Mouse (Mus musculus): Measurements from ENCODE around the gene Tmem33. TPM values are rescaled to one million over a fixed set of nuclear protein-coding genes. Genes with fewer than 3 reads are reported as not detected.

Gene Tmem33
- 10 to 100 TPM; 77.2 to 79.0 TPM for total RNA-seq (2023)

DNA sequence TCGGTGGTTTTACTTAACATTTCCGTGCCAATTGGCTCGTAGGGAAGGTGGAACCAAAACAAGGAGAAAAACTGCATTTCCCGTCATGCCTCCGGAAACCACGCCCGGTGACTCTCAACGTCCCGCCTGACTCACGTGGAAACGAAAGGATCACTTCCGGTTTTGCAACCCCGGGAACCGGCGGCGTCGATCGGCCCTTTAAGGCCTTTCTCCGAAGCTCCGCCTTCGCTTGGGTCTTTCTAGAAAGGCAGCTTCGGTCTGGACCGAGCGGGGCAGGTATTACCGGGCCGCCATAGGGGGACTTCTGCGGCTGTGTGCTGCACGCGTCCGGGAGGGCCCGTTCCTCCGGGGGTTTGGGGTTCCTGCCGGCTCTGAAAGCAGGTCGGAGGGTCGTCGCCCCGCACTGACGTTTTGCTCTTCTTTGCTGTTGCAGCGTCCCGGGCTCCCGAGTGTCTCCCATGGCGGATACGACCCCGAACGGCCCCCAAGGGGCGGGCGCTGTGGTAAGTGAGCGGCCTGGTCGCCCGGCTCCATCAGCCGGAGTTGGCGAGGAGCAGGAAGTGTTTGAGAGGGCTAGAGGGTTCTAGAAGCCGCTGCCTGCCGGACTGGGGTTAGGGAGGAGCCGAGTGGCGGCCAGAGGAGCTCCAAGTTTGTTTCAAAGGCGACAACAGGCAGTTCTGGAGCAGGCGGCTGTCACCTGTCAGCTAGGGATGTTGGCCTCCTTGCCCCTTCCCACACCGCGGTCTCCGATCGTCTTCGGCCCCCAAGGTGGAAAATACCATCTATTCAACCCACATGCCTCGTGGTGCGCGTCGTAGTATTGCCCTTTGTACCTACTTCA, at the start of gene Tmem33:
Gene Tmem33, plus strand, starts transcription at position 35 of the 841 bp plus-strand sequence.

DNA sequence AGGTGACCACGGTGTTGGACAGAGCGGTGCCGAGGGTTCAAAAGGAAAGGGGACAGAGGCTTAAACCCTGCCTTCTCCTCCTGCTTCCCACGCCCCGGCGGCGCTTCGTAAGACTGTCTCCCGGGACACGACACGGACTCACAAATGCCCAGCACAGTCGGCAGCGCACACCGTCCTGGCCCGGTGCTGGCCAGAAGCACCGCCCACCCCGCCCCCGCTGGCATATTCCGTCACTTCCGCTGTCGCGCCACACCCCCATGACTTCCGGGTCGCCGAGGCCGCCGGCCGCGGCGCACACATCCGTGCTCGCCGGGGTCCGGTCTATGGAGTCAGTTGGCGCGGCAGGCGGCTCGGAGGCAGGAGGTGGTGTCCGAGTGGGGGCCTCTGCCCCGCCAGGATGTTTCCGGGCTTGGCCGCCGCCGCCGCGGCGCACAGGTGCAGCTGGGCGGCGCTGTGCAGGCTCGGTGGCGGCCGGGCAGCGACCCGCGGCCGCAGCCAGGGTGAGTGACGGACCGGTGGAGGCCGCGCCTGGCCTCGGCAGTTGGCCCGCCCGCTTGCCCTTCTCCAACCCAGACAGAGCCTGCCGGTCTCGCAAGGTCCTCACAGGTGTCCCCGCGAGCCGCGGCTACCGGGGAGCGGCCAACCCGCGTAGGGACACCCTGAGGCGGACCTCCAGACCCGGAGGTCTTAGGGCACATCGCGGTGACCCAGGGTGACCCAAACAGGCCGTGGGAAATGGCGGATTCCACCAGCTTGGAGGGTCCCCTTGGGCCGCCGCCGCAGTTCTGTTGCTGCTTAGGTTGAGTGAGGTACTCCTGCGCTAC, 46.5 kb downstream of the Tmem33 start, which contains the start of gene Slc30a9:
Gene Slc30a9, plus strand, starts transcription at position 258 of the 824 bp plus-strand sequence.

Other genes starting within 250 kb of the Tmem33 start
- not detected for gene Phox2b, start 161.3 kb upstream of the Tmem33 start, total RNA-seq (2023)
- gene Slc30a9, start 46.4 kb downstream of the Tmem33 start, total RNA-seq (2023), result 10 to 100 TPM; 47.3 to 50.0 TPM
- 1 to 10 TPM; 3.6 to 4.5 TPM for gene Bend4, start 167.7 kb downstream of the Tmem33 start, total RNA-seq (2023)

All from monocyte, adult 59 days (primary cell).